Mouse (Mus musculus): ENCODE data around the gene Hipk3.
A peak's percentile ranks its signal among the peaks of the same experiment; 100 is the strongest.

The Hipk3 gene

GRCm38 (mm10) chr2:104493951-104494800, at the start of gene Hipk3:
TSS of gene Hipk3 (minus strand) at chr2:104494446.
- peak; percentile 82 for DNase-seq (ENCODE audit: low spot score)

- no peak for DNase-seq (ENCODE audit: low spot score)
Measured at GRCm38 (mm10) chr2:104540286-104540685, 46.0 kb upstream of the Hipk3 start.

- DNase-seq (ENCODE audit: low spot score) = no peak
Measured at GRCm38 (mm10) chr2:104534751-104535150, 40.5 kb upstream of the Hipk3 start.

DNA sequence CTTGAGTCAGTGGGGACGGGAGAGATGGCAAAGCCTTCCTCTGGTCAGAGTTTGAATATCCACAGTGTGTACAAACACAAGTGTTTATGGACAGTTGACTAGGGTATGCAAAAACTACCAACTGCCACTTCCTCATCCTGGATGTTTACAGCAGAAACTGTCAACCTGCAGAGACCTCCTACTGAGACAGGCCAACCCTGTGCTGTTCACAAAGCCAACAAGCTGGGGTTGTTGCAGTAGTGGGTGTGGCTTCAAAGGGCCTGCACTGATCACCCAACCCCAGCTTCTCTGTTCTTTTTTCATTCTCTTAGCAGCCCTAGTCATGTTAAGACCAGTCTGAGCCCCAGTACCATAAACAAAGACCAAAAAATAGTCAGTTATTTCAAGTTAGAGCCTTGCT, 38.3 kb upstream of the Hipk3 start:
- no peak for DNase-seq (ENCODE audit: low spot score)

GRCm38 (mm10) chr2:104526559-104526958, 32.3 kb upstream of the Hipk3 start:
- no peak for DNase-seq (ENCODE audit: low spot score)

DNA sequence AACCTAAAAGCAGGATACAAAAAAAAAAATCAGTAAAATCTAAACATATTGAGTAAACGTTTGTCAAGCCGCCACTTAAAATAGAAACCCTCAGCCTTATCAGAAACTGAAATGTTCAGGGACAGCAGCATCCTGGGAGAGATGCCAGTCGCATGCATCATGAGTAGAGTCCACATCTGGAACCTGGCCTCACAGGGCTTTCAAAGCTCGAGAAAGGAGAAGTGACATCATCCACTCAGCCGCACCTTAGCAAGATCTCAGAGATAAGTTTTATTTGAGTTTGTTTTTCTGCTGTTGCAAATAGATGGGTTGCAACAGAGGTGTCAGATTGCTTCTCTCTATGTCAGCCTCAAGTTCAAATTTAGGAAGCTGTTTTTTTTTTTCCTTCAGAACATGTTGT, 31.3 kb upstream of the Hipk3 start:
- no peak for DNase-seq (ENCODE audit: low spot score)

GRCm38 (mm10) chr2:104511622-104512021, 17.4 kb upstream of the Hipk3 start:
- no peak for DNase-seq (ENCODE audit: low spot score)

- no peak for DNase-seq (ENCODE audit: low spot score)
Measured at GRCm38 (mm10) chr2:104502388-104502787, 8.1 kb upstream of the Hipk3 start.

DNA sequence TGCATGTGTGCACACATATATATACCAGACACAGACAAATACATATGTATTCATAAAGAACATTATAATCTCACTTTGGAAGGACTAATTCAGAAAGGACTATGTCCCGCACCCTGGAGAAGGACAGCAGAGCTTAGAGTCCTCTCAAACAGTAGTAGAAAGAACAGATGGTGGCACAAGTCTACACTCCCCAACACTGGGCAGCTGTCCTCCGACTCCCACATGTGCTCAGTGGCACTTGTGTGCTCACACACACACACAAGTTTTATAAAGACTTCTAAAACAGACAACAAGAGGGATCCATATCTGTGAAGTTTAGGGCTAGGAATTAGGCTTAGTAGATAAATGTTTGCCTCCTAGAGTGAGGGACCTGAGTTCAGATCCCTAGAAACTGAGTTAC, 6.8 kb upstream of the Hipk3 start:
- DNase-seq (ENCODE audit: low spot score) = no peak

DNA sequence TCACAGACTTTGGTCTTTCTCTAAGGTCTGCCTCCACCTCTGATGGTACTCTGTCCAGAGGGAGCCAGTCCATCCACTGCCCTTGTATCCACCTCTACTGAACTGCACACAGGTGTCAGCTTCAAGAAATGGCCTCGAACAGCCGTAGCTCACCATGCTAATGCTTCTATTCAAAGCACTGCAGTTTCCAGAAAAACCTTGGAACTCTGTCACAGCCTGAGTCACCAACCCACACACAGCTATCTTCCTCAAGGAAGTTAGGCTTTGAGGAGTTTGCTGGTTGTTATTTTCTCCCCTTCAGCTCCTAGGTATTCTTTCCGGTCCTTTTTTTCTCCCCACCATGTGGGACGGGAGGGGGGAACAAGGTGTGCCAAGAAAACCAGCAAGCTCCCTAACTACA, 3.5 kb upstream of the Hipk3 start:
- no peak for DNase-seq (ENCODE audit: low spot score)

DNA sequence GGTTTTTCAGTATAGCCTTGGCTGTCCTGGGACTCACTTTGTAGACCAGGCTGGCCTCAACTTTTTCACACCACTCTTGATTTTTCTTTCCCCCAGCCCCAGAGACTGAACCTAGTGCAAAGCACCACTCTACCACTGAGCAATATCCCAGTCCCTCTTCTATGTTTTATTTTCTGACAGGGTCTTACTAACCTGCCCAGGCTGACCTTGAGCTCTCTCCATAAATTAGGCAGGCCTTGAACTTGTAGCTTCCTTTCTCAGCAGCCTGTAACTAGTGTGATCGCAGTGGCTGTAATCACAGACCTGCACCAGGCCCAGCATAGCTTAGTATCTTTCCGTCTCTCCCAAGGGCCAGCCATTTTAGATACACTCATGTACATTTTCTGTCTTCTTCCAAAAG, 3.0 kb upstream of the Hipk3 start:
- DNase-seq (ENCODE audit: low spot score) = no peak

DNA sequence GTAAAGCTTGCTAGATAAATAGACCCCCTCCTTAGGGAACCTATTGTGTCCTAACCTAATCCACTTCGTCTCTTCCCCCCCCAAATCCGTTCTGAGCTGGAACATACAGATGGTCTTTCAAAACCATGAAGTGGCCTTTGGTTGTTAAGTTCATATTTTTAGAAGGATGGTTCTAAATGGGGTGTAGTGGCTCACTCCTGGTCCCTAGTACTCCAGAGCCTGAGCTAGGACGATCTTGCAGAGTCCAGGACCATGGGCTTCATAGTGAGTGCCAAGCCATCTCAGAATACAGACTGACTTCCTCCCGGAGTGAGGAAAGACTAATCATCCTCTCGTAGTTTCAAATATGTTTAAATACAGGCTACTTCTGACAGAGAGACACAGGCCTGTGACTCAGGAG, 2.0 kb upstream of the Hipk3 start:
- DNase-seq (ENCODE audit: low spot score) = no peak

DNA sequence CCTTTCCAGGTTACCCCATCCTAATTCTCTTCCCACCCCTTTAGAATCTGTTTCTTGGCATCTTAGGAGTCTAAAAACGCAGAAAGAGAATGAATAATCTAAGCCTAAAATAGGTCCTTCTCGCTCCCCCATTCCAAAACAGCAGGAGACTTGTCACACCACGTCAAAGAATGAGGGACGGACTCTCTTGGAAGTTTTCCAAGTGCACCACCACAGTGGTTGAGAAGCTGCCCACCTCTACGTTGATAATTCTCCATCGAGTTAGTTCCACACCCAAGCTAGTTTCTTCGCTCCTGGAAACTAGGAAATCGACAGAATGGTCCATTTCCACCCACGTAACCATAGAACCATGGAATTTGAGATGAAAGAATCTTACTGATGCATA, 547 bp upstream of the Hipk3 start:
- peak; percentile 17 for DNase-seq (ENCODE audit: low spot score)

DNA sequence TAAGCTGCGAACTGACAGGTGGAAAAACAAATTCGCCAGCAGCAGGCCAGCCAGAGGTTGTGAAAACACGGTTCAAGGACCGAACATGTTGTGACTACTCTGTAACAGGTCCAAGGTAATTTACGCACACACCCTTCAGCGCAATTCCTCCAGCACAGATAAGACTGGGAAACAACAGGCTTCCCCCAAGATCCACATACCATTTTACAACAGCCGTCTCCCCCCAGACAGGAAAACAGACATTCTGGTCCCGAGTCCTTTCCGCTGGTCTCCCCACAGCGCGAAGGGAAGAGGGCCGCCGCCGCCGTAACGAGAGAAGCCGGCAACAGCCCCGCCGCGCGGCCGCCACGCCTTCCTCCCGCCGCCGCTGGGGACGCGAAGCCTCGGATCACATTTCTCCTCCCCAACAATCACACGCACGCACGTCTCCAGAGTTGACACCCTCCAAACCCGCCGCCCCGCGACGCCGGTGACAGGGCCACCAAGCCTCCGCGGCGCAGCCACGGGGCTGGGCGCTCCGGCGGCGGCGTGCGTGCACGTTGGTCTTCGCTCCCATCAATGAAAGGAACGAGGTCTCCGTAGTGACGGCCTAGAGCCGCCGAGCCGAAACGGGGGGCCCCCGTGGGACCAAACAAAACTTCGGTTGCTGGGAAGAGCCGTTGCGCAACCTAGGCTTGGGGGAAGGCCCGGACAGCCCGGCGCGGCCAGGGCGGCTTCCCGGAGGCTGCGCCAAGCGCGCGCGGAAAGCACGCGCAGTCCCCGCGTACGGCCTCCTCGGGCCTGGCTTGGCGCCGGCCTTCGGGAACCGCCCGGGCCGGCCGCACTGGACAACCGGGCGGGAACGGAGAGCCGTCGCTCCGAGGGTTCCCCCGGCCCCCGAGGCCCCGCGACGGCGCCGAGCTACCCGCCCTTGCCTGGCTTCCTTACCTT, 960 bp downstream of the Hipk3 start:
- peak; percentile 84 for DNase-seq (ENCODE audit: low spot score)

GRCm38 (mm10) chr2:104491221-104491795, 2.9 kb downstream of the Hipk3 start:
- DNase-seq (ENCODE audit: low spot score) = no peak

- no peak for DNase-seq (ENCODE audit: low spot score)
Measured at GRCm38 (mm10) chr2:104490761-104491160, 3.5 kb downstream of the Hipk3 start.

DNA sequence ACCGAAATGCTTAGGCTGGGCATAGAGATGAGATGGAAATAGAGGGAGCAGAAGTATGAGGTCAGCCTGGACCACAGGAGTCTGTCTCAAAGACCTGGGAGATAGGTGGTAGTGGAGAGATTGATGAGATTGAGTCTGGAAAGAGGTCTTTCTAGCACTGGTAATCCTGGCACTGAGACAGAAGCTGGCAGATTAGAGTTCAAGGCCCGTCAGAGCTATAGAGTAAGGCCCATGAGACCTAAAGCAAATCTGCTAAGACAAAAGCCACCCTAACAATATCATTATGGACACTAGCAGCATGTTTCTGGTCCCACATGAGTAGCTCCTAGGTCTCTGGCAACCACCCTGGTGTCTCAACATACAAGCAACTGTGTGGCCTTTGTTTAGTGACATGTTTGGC, 4.4 kb downstream of the Hipk3 start:
- DNase-seq (ENCODE audit: low spot score) = no peak

DNA sequence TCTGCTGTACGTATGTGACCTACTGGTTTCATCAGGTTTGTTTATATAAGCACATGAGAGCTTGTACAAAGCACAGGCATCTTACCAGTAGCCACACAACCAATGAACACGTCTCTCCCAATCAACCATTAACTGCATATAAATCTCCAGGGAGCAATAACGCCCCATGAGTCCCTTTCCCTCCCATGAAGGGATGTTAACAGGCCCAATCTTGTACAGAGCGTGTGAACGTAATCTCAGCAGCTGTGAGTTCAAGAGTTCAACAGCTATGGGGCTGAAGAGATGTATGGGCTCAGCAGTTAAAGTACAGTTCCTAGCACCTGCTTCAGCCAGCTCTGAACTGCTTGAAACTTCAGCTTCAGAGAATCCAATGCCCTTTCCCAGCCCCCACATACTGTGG, 9.8 kb downstream of the Hipk3 start:
- DNase-seq (ENCODE audit: low spot score) = no peak

- DNase-seq (ENCODE audit: low spot score) = no peak
Measured at GRCm38 (mm10) chr2:104482156-104482555, 12.1 kb downstream of the Hipk3 start.

DNA sequence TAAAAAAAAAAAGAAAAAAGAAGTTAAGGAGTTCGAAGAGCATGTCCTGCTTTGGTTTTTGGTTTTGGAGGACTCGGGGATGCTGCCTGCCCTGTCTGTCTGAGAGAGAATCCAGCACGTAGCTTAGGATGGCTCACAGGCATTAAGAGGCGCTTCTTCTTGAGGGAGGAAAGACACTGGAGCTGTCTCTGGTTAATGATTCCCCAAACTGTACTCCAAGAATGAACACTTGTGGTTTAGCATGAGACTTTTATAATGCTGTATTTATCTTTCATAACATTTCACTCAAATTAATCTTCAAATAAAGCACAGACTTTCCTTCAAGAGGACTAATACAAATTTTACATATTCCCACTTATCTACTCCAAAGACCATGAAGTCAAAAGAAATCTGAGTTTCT, 15.2 kb downstream of the Hipk3 start:
- DNase-seq (ENCODE audit: low spot score) = no peak

DNA sequence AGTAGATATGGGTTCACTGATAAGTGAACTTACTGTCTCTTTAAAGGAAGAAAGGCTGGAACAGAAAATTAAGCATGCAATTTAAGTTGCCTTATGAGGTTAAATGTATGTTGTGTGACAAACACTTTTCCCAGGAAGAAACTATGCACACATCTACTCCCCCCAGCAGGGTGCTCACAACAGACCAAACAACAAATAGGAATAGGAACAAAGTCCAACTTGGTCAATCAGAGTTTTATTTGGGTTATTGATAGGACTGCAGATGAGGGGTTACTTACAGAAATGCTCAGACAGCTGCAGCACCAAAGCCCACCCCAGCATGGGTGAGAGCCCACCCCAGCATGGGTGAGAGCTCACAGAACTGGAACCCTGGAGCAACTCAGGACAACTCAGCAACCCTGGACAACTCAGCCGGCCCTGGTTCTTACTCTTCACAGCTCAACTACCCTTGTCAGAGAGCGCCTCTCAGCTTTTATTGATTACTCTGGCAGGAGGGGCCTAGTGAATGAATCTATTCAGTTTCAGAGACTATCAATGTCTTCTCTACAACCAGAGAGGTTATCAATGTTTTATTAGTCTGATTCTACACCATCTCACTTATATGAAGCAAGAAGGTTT, 16.7 kb downstream of the Hipk3 start:
- no peak for DNase-seq (ENCODE audit: low spot score)

- no peak for DNase-seq (ENCODE audit: low spot score)
Measured at GRCm38 (mm10) chr2:104472056-104472455, 22.2 kb downstream of the Hipk3 start.

Measured in testis, postnatal 14 days (tissue).